Mouse (Mus musculus) adrenal gland, adult 18-20 months (tissue): ENCODE data around the gene Zfp963. TPM values are rescaled to one million over a fixed set of nuclear protein-coding genes. Genes with fewer than 3 reads are reported as not detected.
A peak's percentile ranks its signal among the peaks of the same experiment; 100 is the strongest.

Experiments
- DNase-seq, 2 experiments: peaks; one replicate each; pipeline ENCODE4 v3.0.0; 2021 to 2022; ENCODE audit warnings: low spot score in 2 of 2
- long read RNA-seq, 2 experiments: library from polyadenylated mRNA; stranded (forward); transcript quantifications; one replicate each; pipeline ENCODE4 v2.0.0; 2021
- total RNA-seq, 2 experiments: library from RNA; stranded (reverse); gene quantifications; 1 replicate in 1 of 2; 2 replicates in 1 of 2; pipeline ENCODE4 v1.2.3; 2021

The Zfp963 gene
- 1 to 10 TPM; 3.5 to 4.6 TPM for total RNA-seq
- long read RNA-seq, experiment 1, transcript Zfp963-201 (4 exons, 2,291 nt) = major isoform, 5 of 6 reads
- long read RNA-seq, experiment 1, partial matches to known transcripts = 0 of 6 reads
- long read RNA-seq, experiment 1, other reads (novel, unspliced or antisense) = 1 of 6 reads
- long read RNA-seq, experiment 2, transcript Zfp963-201 (4 exons, 2,291 nt) = major isoform, 10 of 11 reads
- long read RNA-seq, experiment 2, partial matches to known transcripts = 0 of 11 reads
- long read RNA-seq, experiment 2, other reads (novel, unspliced or antisense) = 1 of 11 reads

GRCm38 (mm10) chr8:69749544-69750454 is at the start of gene Zfp963:
Zfp963 (minus strand) TSS chr8:69749970.
- DNase-seq = peak; percentile 96 to 98

DNA sequence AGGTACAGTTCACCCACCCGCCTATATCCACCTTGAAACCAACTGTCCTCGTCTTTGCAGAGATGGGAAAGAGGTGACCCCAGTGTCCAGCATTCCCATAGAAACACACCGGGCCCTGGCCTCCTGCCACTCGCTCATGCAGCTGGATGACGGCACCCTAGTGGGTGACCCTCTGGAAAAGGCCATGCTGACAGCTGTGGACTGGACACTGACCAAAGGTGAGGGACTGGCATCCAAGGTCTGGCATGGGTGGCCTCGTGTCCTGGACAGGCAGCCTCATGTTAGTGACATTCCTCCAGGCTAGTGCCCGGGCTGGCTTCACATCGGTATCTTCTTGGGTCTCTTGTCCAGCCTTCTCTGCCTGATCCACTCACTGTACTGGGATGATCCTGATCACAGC is 49.5 kb upstream of the Zfp963 start:
- peak; percentile 1 to 14 for DNase-seq

- DNase-seq = peak in 1 of 2 experiments; percentile 1
Observed at GRCm38 (mm10) chr8:69797661-69798060, 47.9 kb upstream of the Zfp963 start.

DNA sequence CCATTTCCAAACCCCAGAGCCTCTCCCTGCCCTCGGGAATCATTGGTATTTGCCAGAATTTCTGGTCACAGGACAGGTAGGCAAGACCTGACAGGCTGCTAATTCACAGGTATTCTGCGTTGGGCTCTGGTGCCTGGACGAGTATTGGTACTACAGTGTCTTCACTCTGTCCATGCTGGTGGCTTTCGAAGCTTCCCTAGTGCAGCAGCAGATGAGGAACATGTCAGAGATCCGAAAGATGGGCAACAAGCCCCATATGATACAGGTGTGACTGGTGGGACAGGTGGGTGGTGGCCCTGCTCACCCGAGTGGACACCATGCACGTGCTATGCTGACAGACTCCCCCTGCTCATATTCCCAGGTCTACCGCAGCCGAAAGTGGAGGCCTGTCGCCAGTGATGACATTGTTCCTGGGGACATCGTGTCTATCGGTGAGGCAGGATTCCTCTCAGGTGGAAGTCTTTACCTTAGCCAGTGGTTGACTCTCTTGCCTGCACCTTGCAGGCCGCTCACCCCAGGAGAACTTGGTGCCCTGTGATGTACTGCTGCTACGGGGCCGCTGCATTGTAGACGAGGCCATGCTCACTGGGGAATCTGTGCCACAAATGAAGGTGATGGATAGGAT is 47.1 kb upstream of the Zfp963 start:
- DNase-seq = peak; percentile 1 to 16

GRCm38 (mm10) chr8:69794901-69795300 is 45.1 kb upstream of the Zfp963 start:
- no peak for DNase-seq

GRCm38 (mm10) chr8:69794096-69794495 is 44.3 kb upstream of the Zfp963 start:
- no peak for DNase-seq

- DNase-seq = no peak
Observed at GRCm38 (mm10) chr8:69793666-69794065, 43.9 kb upstream of the Zfp963 start.

GRCm38 (mm10) chr8:69791415-69792068 is 41.8 kb upstream of the Zfp963 start:
- DNase-seq = peak in 1 of 2 experiments; percentile 51

- DNase-seq = peak; percentile 82
Observed at GRCm38 (mm10) chr8:69790773-69791367, 41.1 kb upstream of the Zfp963 start, which contains the start of the genes Atp13a1 and Zfp866. Atp13a1 (plus strand) TSS chr8:69791163. Zfp866 (minus strand) TSS chr8:69791178.

- no peak for DNase-seq
Observed at GRCm38 (mm10) chr8:69790364-69790763, 40.6 kb upstream of the Zfp963 start.

DNA sequence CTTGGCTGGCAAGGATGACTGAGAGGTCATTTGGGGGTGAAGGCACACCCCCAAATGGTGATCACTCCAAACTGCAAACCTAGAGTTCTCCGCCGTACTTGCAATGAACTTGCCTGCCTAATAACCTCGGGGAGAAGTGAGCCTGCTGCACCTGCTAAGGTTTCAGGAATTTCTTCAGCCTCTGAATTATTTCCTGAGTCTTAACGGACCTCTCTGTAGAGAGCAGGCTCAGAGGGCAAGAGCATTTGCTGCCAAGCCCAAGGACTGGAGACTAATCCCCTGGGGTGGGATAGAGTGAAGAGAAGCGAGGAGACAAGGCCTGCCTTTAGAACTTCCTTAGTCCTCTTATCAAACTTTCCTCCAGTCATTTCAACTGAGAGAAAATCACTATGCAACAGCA is 40.0 kb upstream of the Zfp963 start:
- DNase-seq = no peak

DNA sequence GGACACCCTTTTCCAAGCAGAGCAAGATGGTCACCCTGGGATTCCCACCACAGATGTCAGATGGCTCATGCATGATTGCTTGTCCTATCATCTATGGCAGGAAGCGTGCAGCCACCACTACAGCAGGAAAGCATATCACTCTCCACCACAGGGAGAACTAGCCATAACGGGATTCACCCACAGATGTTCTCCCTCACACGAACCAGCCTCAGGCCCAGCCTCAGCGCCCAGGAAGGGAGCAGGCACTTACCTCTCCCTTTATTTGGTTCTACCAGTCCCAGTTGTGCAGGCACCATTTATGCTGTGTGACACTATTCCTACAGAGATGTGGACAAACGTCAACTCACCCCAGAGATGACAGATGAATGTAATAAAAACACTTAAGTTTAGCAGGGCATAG is 39.3 kb upstream of the Zfp963 start:
- DNase-seq = no peak

- DNase-seq = no peak
Observed at GRCm38 (mm10) chr8:69777111-69777510, 27.3 kb upstream of the Zfp963 start.

DNA sequence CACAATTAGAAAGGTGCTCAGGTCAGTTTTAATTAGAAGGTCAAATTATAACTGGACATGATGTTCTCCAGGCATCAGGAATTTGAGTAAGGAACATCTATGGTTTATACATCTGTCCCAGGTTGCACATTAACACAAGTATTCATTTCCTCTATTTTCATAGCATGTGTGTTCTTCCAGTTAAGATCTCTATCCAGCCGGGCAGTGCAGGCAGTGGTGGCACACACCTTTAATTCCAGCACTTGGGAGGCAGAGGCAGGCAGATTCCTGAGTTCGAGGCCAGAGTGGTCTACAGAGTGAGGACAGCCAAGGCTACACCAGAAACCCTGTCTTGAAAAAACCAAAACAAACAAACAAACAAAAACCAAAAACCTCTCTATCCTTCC is 25.4 kb upstream of the Zfp963 start:
- no peak for DNase-seq

DNA sequence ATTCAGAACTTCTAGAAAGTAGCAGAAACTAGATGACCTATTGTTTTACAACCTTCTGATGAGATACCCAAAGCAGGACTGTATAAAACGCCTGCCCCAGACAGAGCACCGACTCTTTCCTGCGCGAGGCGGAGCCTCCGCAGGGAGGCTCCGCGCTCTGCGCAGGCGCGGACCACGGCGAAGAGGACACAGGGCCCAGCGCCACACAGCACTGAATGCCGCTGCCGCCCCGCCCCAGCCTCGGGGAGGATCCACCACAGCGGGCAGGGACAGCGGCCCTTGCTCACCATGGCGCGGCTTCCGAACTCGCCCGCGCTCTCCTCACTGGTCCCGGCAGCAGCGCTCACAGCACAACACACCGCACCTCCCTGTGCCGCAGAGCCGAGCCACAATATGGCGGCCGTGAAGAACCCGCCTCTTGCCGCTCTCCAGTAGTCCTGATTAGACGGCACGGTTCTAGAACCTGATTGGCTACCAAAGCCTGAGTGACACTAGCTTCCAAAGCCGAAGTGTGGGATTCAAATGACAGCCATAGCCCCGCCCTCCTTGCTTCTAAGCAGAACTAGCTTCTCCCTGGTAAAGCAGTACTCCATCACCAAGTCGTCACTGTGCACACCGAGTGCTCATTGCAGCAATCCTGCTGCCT is 24.9 kb upstream of the Zfp963 start, which contains the start of gene Gm20422:
Gene Gm20422 (minus strand): TSS at position 384 of the 646 bp plus-strand sequence.
- peak; percentile 75 to 77 for DNase-seq

DNA sequence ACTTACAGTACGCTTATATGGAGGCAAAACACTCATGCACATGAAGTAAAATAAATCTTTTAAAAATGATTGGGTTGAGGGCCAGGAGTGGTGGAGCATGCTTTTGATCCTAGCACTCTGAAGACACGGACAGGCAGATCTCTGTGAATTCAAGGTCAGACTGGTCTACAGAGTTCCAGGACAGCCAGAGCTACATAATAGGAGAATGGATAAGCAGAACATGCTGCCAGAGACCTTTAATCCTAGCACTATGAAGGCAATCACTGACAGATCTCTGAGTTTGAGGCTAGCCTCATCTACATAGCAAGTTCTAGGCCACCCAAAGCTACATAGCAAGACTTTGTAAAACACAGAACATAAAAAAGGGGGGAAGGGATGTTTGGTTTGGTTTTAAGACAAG is 22.3 kb upstream of the Zfp963 start:
- DNase-seq = no peak

- DNase-seq = no peak
Observed at GRCm38 (mm10) chr8:69771221-69771620, 21.5 kb upstream of the Zfp963 start.

- no peak for DNase-seq
Observed at GRCm38 (mm10) chr8:69761814-69762445, 12.2 kb upstream of the Zfp963 start.

GRCm38 (mm10) chr8:69758316-69758715 is 8.5 kb upstream of the Zfp963 start:
- DNase-seq = no peak

- DNase-seq = no peak
Observed at GRCm38 (mm10) chr8:69752437-69752836, 2.7 kb upstream of the Zfp963 start.
